ENCODE assay signal across 14 mouse cellular contexts in the genomic region with DNA sequence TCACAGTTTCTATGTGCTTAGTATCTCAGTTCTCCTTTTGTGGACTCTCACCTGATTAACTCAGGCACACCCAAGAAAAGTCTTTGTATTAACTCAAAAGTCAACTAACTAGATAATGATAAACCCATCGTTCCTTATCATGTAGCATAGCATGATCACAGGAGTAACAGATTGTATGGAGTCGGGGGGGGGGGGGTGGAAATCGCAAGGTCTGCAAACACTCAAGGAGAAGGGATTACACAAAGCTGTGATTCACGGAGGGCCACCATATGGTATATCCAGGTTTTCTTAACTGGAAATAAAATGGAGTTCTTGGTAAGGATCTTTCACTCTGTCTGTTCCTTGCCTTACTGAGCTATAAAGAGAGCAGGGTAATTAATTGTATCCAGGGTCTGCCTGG.
"Had no signal": no experiment of that assay in that cellular context is flagged by ENCODE, and none has a peak within 500 bp of the region (broad histone marks: within the 10 kb centered on the region; RNA-seq: fewer than 3 reads in every experiment).

No protein-coding gene starts in this region.

- H3K4me2 ChIP-seq: liver, embryonic 11.5 days; liver, embryonic 15.5 days; neural tube, embryonic 12.5 days had no signal

- DNase-seq: kidney, adult 9 months; kidney, postnatal 36 days; left cerebral cortex, postnatal 4 days; lung, adult 2 months; lung, postnatal 36 days; midbrain, embryonic 14.5 days; thymus, adult 18-20 months; thymus, postnatal 14 days had no signal

- H3K27ac ChIP-seq: kidney, postnatal 0 days; liver, embryonic 15.5 days; neural tube, embryonic 12.5 days; stomach, postnatal 0 days had no signal

- H3K9me3 ChIP-seq: liver, embryonic 15.5 days; neural tube, embryonic 12.5 days had no signal

- H3K4me3 ChIP-seq: liver, embryonic 15.5 days; neural tube, embryonic 12.5 days had no signal

- H3K36me3 ChIP-seq: liver, embryonic 15.5 days; neural tube, embryonic 12.5 days had no signal

- H3K9ac ChIP-seq: liver, embryonic 15.5 days; neural tube, embryonic 12.5 days had no signal

- H3K27me3 ChIP-seq: liver, embryonic 15.5 days; neural tube, embryonic 12.5 days had no signal

- ATAC-seq: lung, postnatal 0 days had no signal

- H3K4me1 ChIP-seq: liver, embryonic 15.5 days; neural tube, embryonic 12.5 days had no signal
